In the genomic region with DNA sequence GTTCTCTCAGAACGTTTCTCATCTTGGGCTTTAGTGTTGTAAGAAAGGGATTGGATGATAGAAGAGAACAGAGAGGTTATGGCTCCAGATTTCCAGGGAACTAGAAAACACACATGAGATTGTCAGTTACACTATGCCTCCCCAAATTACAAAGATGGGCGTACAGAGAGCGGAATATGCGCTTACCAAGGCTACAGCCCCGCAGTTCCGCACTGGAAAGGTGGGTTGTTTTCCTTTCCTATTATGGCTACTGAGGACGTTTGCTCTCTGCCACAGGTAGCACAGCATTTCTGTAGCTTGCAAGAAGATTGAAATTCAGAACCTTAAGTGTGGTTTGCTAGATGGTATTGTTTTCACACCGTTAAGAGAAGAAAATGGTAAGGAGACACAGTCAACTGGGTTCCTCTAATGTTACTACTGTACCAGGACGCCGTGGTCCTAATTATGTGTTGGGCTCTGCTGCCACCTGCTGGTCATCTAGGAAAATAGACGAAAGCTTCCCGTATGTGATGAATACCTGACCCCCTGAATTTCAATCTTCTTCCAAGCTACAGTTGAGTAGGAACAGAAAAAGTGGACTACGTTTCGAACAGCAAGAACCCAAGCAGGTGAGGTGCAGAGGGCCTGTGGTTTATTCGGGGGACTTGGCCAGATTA, we compare ENCODE assay signal across 8 mouse cellular contexts. TPM values are rescaled to one million over a fixed set of nuclear protein-coding genes. Genes with fewer than 3 reads are reported as not detected.
DNase-seq lines count a peak whose midpoint lies in the region; ATAC-seq and TF ChIP-seq lines count a peak whose summit lies in the region.

No protein-coding gene starts in this region.

- no peak overlapping the region for H3K4me2 ChIP-seq in forebrain, postnatal 0 days (ENCODE audit: low read depth)
- no peak overlapping the region for H3K4me2 ChIP-seq in hindbrain, embryonic 16.5 days (ENCODE audit: low read length)
- no peak overlapping the region for H3K4me2 ChIP-seq in midbrain, embryonic 12.5 days (replicated peaks)

- no peak overlapping the region for H3K4me3 ChIP-seq in forebrain, postnatal 0 days (ENCODE audit: low read depth, low read length)
- H3K4me3 ChIP-seq in hindbrain, embryonic 16.5 days (ENCODE audit: low read length): no peak overlapping the region
- H3K4me3 ChIP-seq in midbrain, embryonic 12.5 days: no peak overlapping the region

- DNase-seq in heart, adult 8-10 months (ENCODE audit: low spot score): peak; percentile 47
- DNase-seq in heart, adult 11 months: no peak
- DNase-seq in cerebellum, adult 11 months: peak; percentile 61
- DNase-seq in forebrain, postnatal 0 days: peak; percentile 90
- DNase-seq in left cerebral cortex, postnatal 10 days (ENCODE audit: extremely low spot score in 1 of 2, low spot score in 2 of 2): peak; percentile 59 to 73
- peak; percentile 21 to 68 for DNase-seq in spleen, postnatal 4 days (ENCODE audit: low spot score in 2 of 2)

- H3K36me3 ChIP-seq in forebrain, postnatal 0 days (ENCODE audit: insufficient read depth): no peaks in the 10 kb centered on the region
- H3K36me3 ChIP-seq in hindbrain, embryonic 16.5 days (ENCODE audit: control insufficient read depth, insufficient read depth, low read length): no peaks in the 10 kb centered on the region
- no peaks in the 10 kb centered on the region for H3K36me3 ChIP-seq in midbrain, embryonic 12.5 days

- H3K9ac ChIP-seq in forebrain, postnatal 0 days: no peak overlapping the region
- no peak overlapping the region; the same call in 1 of the 2 replicates for H3K9ac ChIP-seq in hindbrain, embryonic 16.5 days (ENCODE audit: low read depth, low read length)
- H3K9ac ChIP-seq in midbrain, embryonic 12.5 days (replicated peaks): no peak overlapping the region

- H3K27ac ChIP-seq in forebrain, postnatal 0 days (ENCODE audit: low read depth, low read length): no peak overlapping the region
- no peak overlapping the region for H3K27ac ChIP-seq in hindbrain, embryonic 16.5 days (ENCODE audit: low read depth, low read length)
- no peak overlapping the region for H3K27ac ChIP-seq in midbrain, embryonic 12.5 days (replicated peaks)

- intact Hi-C loops in left cerebral cortex, postnatal 10 days (cut with DNase I): loop anchor here (2.0 kb wide), 1 partner anchor 342 kb away; no protein-coding TSS in a partner anchor

- H3K9me3 ChIP-seq in forebrain, postnatal 0 days (ENCODE audit: low read length): no peaks in the 10 kb centered on the region
- H3K9me3 ChIP-seq in hindbrain, embryonic 16.5 days (ENCODE audit: control insufficient read depth, low read length): no peaks in the 10 kb centered on the region
- no peaks in the 10 kb centered on the region for H3K9me3 ChIP-seq in midbrain, embryonic 12.5 days

- peak; percentile 91 for TF ChIP-seq CTCF in forebrain, postnatal 0 days (IDR thresholded peaks at IDR 0.05; ENCODE audit: low read depth)

- H3K27me3 ChIP-seq in forebrain, postnatal 0 days (ENCODE audit: insufficient read depth, low read length): no peaks in the 10 kb centered on the region
- H3K27me3 ChIP-seq in hindbrain, embryonic 16.5 days (replicated peaks; ENCODE audit: control insufficient read depth, insufficient read depth, low read length): no peaks in the 10 kb centered on the region
- H3K27me3 ChIP-seq in midbrain, embryonic 12.5 days: no peaks in the 10 kb centered on the region

- 37% methylated on average over 15 of the region's 15 CpGs for WGBS in forebrain, postnatal 0 days
- WGBS in hindbrain, embryonic 16.5 days: 42% methylated on average over 15 of the region's 15 CpGs
- 42% methylated on average over 15 of the region's 15 CpGs for WGBS in midbrain, embryonic 12.5 days

- peak; percentile 85 for ATAC-seq in forebrain, postnatal 0 days
- ATAC-seq in hindbrain, embryonic 16.5 days: peak; percentile 86
- ATAC-seq in midbrain, embryonic 12.5 days (ENCODE audit: low FRiP score, low read depth): peak; percentile 77

- H3K4me1 ChIP-seq in forebrain, postnatal 0 days (ENCODE audit: insufficient read depth): no peaks in the 10 kb centered on the region
- H3K4me1 ChIP-seq in hindbrain, embryonic 16.5 days (ENCODE audit: control insufficient read depth, insufficient read depth, low read depth, low read length): no peaks in the 10 kb centered on the region
- no peaks in the 10 kb centered on the region for H3K4me1 ChIP-seq in midbrain, embryonic 12.5 days

RNA-seq across cellular contexts. Expression of a gene that starts 12.0 kb away (rescaled TPM):
- total RNA-seq in heart, adult 8-10 months (2022): not detected
- total RNA-seq in forebrain, postnatal 0 days (2014; rRNA removed): not detected in 2 replicates
- not detected in 2 replicates for polyA plus RNA-seq in forebrain, postnatal 0 days (2015; fragmentation: Nextera tagmentation; extraction: Ambion mirVana)
- polyA plus RNA-seq in hindbrain, embryonic 16.5 days (2015; fragmentation: Nextera tagmentation; extraction: Ambion mirVana): not detected in 2 replicates
- total RNA-seq in left cerebral cortex, postnatal 10 days (2021): not detected
- polyA plus RNA-seq in midbrain, embryonic 12.5 days (2016; fragmentation: Nextera tagmentation; extraction: Ambion mirVana): not detected in 2 replicates

RNA-seq across cellular contexts. Expression of a gene that starts 17.5 kb away (rescaled TPM):
- total RNA-seq in heart, adult 8-10 months (2022): not detected
- total RNA-seq in forebrain, postnatal 0 days (2014; rRNA removed): not detected in 2 replicates
- not detected in 2 replicates for polyA plus RNA-seq in forebrain, postnatal 0 days (2015; fragmentation: Nextera tagmentation; extraction: Ambion mirVana)
- not detected in 2 replicates for polyA plus RNA-seq in hindbrain, embryonic 16.5 days (2015; fragmentation: Nextera tagmentation; extraction: Ambion mirVana)
- not detected for total RNA-seq in left cerebral cortex, postnatal 10 days (2021)
- polyA plus RNA-seq in midbrain, embryonic 12.5 days (2016; fragmentation: Nextera tagmentation; extraction: Ambion mirVana): not detected in 2 replicates

RNA-seq across cellular contexts. Expression of a gene that starts 58.2 kb away (rescaled TPM):
- total RNA-seq in heart, adult 8-10 months (2022): not detected
- not detected in 2 replicates for total RNA-seq in forebrain, postnatal 0 days (2014; rRNA removed)
- not detected in 2 replicates for polyA plus RNA-seq in forebrain, postnatal 0 days (2015; fragmentation: Nextera tagmentation; extraction: Ambion mirVana)
- not detected in 2 replicates for polyA plus RNA-seq in hindbrain, embryonic 16.5 days (2015; fragmentation: Nextera tagmentation; extraction: Ambion mirVana)
- total RNA-seq in left cerebral cortex, postnatal 10 days (2021): not detected
- polyA plus RNA-seq in midbrain, embryonic 12.5 days (2016; fragmentation: Nextera tagmentation; extraction: Ambion mirVana): not detected in 2 replicates
